7 mouse cellular contexts compared by ENCODE assay signal in the genomic region with DNA sequence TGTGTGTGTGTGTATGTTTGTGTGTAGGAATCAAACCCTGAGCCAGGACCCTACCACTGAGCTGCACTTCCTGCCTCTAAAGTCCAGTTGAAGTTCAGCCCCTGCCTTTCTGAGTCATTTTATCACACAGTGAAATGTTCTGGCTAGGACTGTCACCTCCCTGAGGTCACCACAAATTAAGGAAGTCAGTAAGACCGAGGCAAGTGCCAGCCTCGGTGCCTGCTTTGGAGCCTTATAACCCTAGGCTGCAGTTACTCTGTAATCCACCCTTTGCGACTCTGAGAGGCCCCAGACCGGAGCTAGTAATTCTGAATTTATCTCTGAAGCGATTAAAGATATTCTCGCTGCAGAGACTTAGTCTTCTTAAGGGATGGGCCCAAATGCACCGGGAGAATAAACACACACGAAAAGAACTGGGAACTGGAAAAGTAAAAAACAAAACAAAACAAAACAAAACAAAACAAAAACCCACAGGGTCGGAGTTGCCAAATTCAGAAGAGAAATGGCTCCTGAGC.
DNase-seq lines count a peak whose midpoint lies in the region; TF ChIP-seq lines count a peak whose summit lies in the region.

No protein-coding gene starts in this region.

- H3K4me1 ChIP-seq in bone marrow, adult 2 months (ENCODE audit: control insufficient read depth, insufficient read depth, low read length), result no peaks in the 10 kb centered on the region; the same call in 1 of the 2 replicates

- H3K27ac ChIP-seq in bone marrow, adult 2 months (ENCODE audit: control insufficient read depth, insufficient read depth, low read depth, low read length, poor library complexity), result peak overlapping the region; percentile 47; the same call in 1 of the 2 replicates

- peak; percentile 50 for DNase-seq in MEL-GATA-1-ER (ENCODE audit: extremely low read depth, low read depth)
- DNase-seq in heart, adult 9 months (ENCODE audit: low spot score in 2 of 2), result peak; percentile 69 to 71
- DNase-seq in kidney, adult 8-10 months, result peak; percentile 39 to 40
- DNase-seq in lung, postnatal 14 days, result peak; percentile 46
- peak; percentile 51 for DNase-seq in splenic B cell, adult 2 months (ENCODE audit: low read depth, low spot score)
- DNase-seq in right cerebral cortex, adult 2 months (ENCODE audit: low spot score in 2 of 2), result no peak

- H3K4me3 ChIP-seq in bone marrow, adult 2 months (replicated peaks; ENCODE audit: control insufficient read depth, low read depth, low read length), result peak overlapping the region; percentile 33

- no peak for TF ChIP-seq POLR2A in bone marrow, adult 2 months (IDR thresholded peaks at IDR 0.05; ENCODE audit: borderline replicate concordance, control insufficient read depth, low read depth, low read length)

- no peaks in the 10 kb centered on the region for H3K27me3 ChIP-seq in splenic B cell, adult 2 months (ENCODE audit: control insufficient read depth, insufficient read depth, low read length, poor library complexity, severe bottlenecking)

- TF ChIP-seq CTCF in bone marrow, adult 2 months (IDR thresholded peaks at IDR 0.05; ENCODE audit: control insufficient read depth, insufficient read depth, low read length), result no peak

- whole genome bisulfite sequencing in bone marrow, adult 2 months, result 2% methylated on average over 9 of the region's 9 CpGs

- no peaks in the 10 kb centered on the region for H3K36me3 ChIP-seq in splenic B cell, adult 2 months (ENCODE audit: control insufficient read depth, insufficient read depth, low read length, poor library complexity, severe bottlenecking)

Comparison
In these comparisons a context has a peak if more than half of its experiments do, and no peak if none do; other contexts are left out.
1. DNase-seq: peak in MEL-GATA-1-ER (single experiment), heart, adult 9 months (2 of 2), kidney, adult 8-10 months (2 of 2), lung, postnatal 14 days (single experiment) and splenic B cell, adult 2 months (single experiment); none in right cerebral cortex, adult 2 months (0 of 2).